Mouse (Mus musculus) hindbrain, postnatal 0 days (tissue): ENCODE results near the gene Ffar1. TPM values are rescaled to one million over a fixed set of nuclear protein-coding genes. Genes with fewer than 3 reads are reported as not detected.
A peak's percentile ranks its signal among the peaks of the same experiment; 100 is the strongest.

ENCODE experiments used
- ATAC-seq: fragments of 200-750 bp; cut with Nextera tagmentation; 2 replicates; pipeline ENCODE4 v1.8.0; 2017; ENCODE audit warnings: mild to moderate bottlenecking, moderate TSS enrichment, moderate library complexity
- DNase-seq: peaks from one replicate; pipeline ENCODE4 v3.0.0-alpha.2; 2015; ENCODE audit warnings: low spot score
- H3K27ac ChIP-seq: fragments of 300-500 bp; sonication (generic); 2 replicates; pipeline ENCODE4 v1.5.1; 2014; ENCODE audit warnings: mild to moderate bottlenecking
- H3K27me3 ChIP-seq: fragments of 300-500 bp; sonication (generic); 2 replicates; pipeline ENCODE4 v1.6.1; 2014; ENCODE audit warnings: low read length, mixed read lengths; ENCODE audit not compliant: insufficient read depth
- H3K36me3 ChIP-seq: fragments of 300-500 bp; sonication (generic); 2 replicates; pipeline ENCODE4 v1.6.1; 2014; ENCODE audit warnings: low read length, mixed read lengths; ENCODE audit not compliant: insufficient read depth
- H3K4me1 ChIP-seq: fragments of 300-500 bp; sonication (generic); 2 replicates; pipeline ENCODE4 v1.6.1; 2014; ENCODE audit warnings: antibody characterized with exemption, low read length, mixed read lengths; ENCODE audit not compliant: insufficient read depth
- H3K4me2 ChIP-seq: fragments of 300-500 bp; sonication (generic); 2 replicates; pipeline ENCODE4 v1.6.1; 2014; ENCODE audit warnings: low read depth, mild to moderate bottlenecking, low read length, moderate library complexity, mixed read lengths
- H3K4me3 ChIP-seq: fragments of 300-500 bp; sonication (generic); 2 replicates; pipeline ENCODE4 v1.5.1; 2014; ENCODE audit warnings: low read length
- H3K9ac ChIP-seq: fragments of 300-500 bp; sonication (generic); replicated peaks from 2 replicates; pipeline ENCODE4 v1.6.1; 2014; ENCODE audit warnings: mild to moderate bottlenecking, low read length, moderate library complexity, mixed read lengths
- H3K9me3 ChIP-seq: fragments of 300-500 bp; sonication (generic); 2 replicates; pipeline ENCODE4 v1.6.1; 2016; ENCODE audit warnings: low read length, mixed read lengths
- CTCF ChIP-seq: IDR thresholded peaks from 2 replicates; pipeline ENCODE4 v1.5.1; 2016; ENCODE audit warnings: antibody characterized with exemption, control low read depth, low read depth
- WGBS: fragments of 180-500 bp; shearing (Covaris S2); extraction: QIAGEN DNeasy Blood & Tissue Kit; methylation state at CpG from one replicate; pipeline ENCODE4 v1.1.7; 2014; 5-methylcytosine and 5-hydroxymethylcytosine counted together
- polyA plus RNA-seq: library from polyadenylated mRNA; unstranded; fragments of >200 nt; fragmentation: Nextera tagmentation; extraction: Ambion mirVana; gene quantifications from 2 replicates; pipeline ENCODE4 v1.2.1, GENCODE M21; 2015
- total RNA-seq: library from RNA; depleted of rRNA; stranded (reverse); fragments of >200 nt; gene quantifications from 2 replicates; pipeline ENCODE4 v1.2.3, GENCODE M21; 2014

Gene Ffar1
- total and polyA plus RNA-seq, 2 experiments from 2014 or later, result not detected

DNA sequence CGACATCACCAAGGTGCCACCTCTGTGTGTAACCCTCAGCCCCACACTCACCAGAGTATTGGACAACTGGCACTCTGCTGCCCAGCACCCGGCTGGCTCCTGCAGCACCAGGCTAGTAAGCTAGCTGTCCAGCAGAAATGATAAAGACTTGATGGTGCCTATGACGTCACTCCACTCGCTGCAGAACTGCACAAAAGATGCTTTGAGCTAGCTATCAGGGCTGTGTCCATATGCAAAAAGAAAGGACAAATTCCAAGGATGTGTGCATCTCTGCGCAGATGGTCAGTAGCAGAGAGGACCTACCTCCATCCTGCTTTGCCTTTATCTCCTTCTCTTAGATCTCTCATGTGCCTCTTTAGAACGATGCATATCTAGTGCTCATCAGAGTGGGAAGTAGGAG is 5.3 kb downstream of the Ffar1 start, which contains the start of gene Ffar3:
Ffar3 (minus strand) TSS at position 101 of the 400 bp plus-strand sequence.
- Histone ChIP-seq H3K4me2 (no peak within 1 kb of the TSS), H3K27me3 (no peaks in the 10 kb centered on the region), H3K9ac (no peak within 1 kb of the TSS), H3K9me3 (no peaks in the 10 kb centered on the region), H3K27ac (no peak within 1 kb of the TSS), H3K36me3 (no peaks in the 10 kb centered on the region), H3K4me3 (no peak within 1 kb of the TSS), H3K4me1 (no peaks in the 10 kb centered on the region)
- DNase-seq, result no peak
- TF ChIP-seq CTCF, result no peak
- 82% methylated on average over 6 of the region's 6 CpGs for WGBS
- no peak for ATAC-seq

DNA sequence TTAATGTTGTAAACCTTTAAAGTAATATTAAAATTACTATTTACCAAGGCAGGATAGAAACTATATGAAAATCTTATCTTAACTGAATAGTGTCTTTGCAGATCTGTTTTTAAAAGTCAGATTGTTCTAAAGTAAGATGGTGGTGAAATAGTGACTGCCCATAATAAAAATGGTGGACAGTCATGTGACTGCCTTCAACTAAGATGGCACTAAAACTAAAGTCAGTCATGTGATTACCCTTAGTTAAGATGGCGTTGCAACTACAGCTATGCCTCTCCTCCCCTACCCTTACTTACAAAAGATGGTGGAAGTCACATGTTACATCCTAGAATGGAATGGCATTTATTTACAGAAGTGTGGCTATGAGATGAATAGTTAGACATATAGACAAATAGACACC is 9.9 kb downstream of the Ffar1 start:
- TF ChIP-seq CTCF, result no peak
- Histone ChIP-seq H3K4me3 (no peak overlapping the region), H3K9ac (no peak overlapping the region), H3K9me3 (no peaks in the 10 kb centered on the region), H3K27me3 (no peaks in the 10 kb centered on the region), H3K27ac (no peak overlapping the region), H3K4me2 (no peak overlapping the region), H3K4me1 (no peaks in the 10 kb centered on the region), H3K36me3 (no peaks in the 10 kb centered on the region)
- WGBS, result 75% methylated on average over 1 of the region's 1 CpGs
- DNase-seq, result no peak
- ATAC-seq, result no peak

- DNase-seq (no peak), ATAC-seq (no peak)
- Histone ChIP-seq H3K27me3 (no peaks in the 10 kb centered on the region), H3K4me3 (no peak overlapping the region), H3K9me3 (no peaks in the 10 kb centered on the region), H3K4me2 (no peak overlapping the region), H3K9ac (no peak overlapping the region), H3K36me3 (no peaks in the 10 kb centered on the region), H3K4me1 (no peaks in the 10 kb centered on the region), H3K27ac (no peak overlapping the region)
- TF ChIP-seq CTCF, result no peak
- WGBS, result 63% methylated on average over 6 of the region's 6 CpGs
Observed at GRCm38 (mm10) chr7:30847934-30848333, 13.4 kb downstream of the Ffar1 start.

DNA sequence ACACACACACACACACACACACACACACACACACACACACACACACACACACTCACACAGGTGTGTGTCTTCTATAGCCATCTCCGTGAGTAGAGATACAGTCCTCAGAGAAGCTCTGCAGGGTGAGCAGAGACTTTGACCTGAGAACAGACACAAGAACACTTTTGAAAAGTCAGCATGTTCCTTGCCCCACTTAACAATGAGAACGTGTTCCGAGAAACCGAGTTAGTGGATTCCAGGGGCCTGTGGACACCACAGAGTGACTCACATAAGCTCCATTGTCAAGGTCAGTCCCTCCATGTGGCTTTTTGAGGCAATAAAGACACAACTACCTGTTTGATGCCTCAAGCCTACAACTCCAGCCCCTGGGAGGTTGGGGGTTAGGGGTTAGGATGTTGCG is 14.0 kb downstream of the Ffar1 start:
- H3K27me3 ChIP-seq, result no peaks in the 10 kb centered on the region
- H3K27ac ChIP-seq, result no peak overlapping the region
- no peak for ATAC-seq
- no peaks in the 10 kb centered on the region for H3K36me3 ChIP-seq
- DNase-seq, result no peak
- H3K9ac ChIP-seq, result no peak overlapping the region
- H3K4me2 ChIP-seq, result no peak overlapping the region
- no peak for TF ChIP-seq CTCF
- no peak overlapping the region for H3K4me3 ChIP-seq
- WGBS, result 82% methylated on average over 5 of the region's 5 CpGs
- H3K9me3 ChIP-seq, result no peaks in the 10 kb centered on the region
- H3K4me1 ChIP-seq, result no peaks in the 10 kb centered on the region

GRCm38 (mm10) chr7:30846505-30847053 is 14.8 kb downstream of the Ffar1 start:
- no peak overlapping the region for H3K4me3 ChIP-seq
- TF ChIP-seq CTCF, result no peak
- ATAC-seq, result no peak
- no peak overlapping the region for H3K9ac ChIP-seq
- no peaks in the 10 kb centered on the region for H3K9me3 ChIP-seq
- no peak overlapping the region for H3K4me2 ChIP-seq
- no peak for DNase-seq
- no peaks in the 10 kb centered on the region for H3K4me1 ChIP-seq
- H3K27me3 ChIP-seq, result no peaks in the 10 kb centered on the region
- no peak overlapping the region for H3K27ac ChIP-seq
- 74% methylated on average over 2 of the region's 2 CpGs for WGBS
- H3K36me3 ChIP-seq, result no peaks in the 10 kb centered on the region

GRCm38 (mm10) chr7:30844676-30845297 is 16.6 kb downstream of the Ffar1 start:
- Histone ChIP-seq H3K4me1 (no peaks in the 10 kb centered on the region), H3K9ac (no peak overlapping the region), H3K4me2 (no peak overlapping the region), H3K27ac (0 out of 2 replicates have a peak overlapping the region, but pooled peaks have one; percentile 15), H3K36me3 (no peaks in the 10 kb centered on the region), H3K27me3 (no peaks in the 10 kb centered on the region), H3K4me3 (no peak overlapping the region), H3K9me3 (no peaks in the 10 kb centered on the region)
- 33% methylated on average over 7 of the region's 7 CpGs for WGBS
- TF ChIP-seq CTCF, result no peak
- ATAC-seq (no peak), DNase-seq (peak; percentile 15)

DNA sequence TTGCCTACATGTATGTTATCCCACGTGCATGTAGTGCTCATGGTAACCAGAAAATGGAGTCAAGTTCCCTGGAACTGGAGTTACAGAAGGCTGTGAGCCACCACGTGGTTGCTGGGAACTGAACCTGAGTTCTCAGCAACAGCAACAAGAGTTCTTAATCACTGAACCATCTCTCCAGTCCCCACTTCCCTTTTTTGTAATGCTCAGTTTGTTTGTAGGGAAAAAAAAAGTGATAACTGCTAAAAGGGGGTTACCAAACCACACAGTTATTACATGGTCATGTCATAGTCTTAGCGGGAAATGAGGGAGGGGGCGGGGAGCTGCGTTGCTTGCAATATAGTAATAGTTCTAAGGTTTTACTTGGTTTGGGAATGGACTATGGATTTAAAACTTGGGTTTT is 19.3 kb downstream of the Ffar1 start:
- 82% methylated on average over 5 of the region's 5 CpGs for WGBS
- TF ChIP-seq CTCF, result no peak
- Histone ChIP-seq H3K4me3 (no peak overlapping the region), H3K4me1 (no peaks in the 10 kb centered on the region), H3K9me3 (no peaks in the 10 kb centered on the region), H3K4me2 (no peak overlapping the region), H3K36me3 (no peaks in the 10 kb centered on the region), H3K27me3 (no peaks in the 10 kb centered on the region), H3K9ac (no peak overlapping the region), H3K27ac (no peak overlapping the region)
- DNase-seq (no peak), ATAC-seq (no peak)
